Mouse (Mus musculus): ENCODE data around the gene Tmed9. TPM values are rescaled to one million over a fixed set of nuclear protein-coding genes. Genes with fewer than 3 reads are reported as not detected.

Tmed9 gene
- total and polyA plus RNA-seq, 3 experiments, result 64.5 to 95.7 (median 85.5) TPM

- no peak for DNase-seq
- TF ChIP-seq EP300 (IDR thresholded peaks at IDR 0.05; ENCODE audit: insufficient read depth, low read depth, low read length) (no peak), CTCF (IDR thresholded peaks at IDR 0.05) (no peak), POLR2A (IDR thresholded peaks at IDR 0.05; ENCODE audit: insufficient read depth, low read depth, low read length) (no peak)
- no peak overlapping the region for H3K4me3 ChIP-seq
- peaks cover 1% of the 10 kb centered on the region for H3K4me1 ChIP-seq (ENCODE audit: control insufficient read depth, insufficient read depth, low read length)
- H3K79me2 ChIP-seq (replicated peaks; ENCODE audit: control insufficient read depth, insufficient read depth, low read length), result no peaks in the 10 kb centered on the region
- no peak overlapping the region for H3K9ac ChIP-seq (ENCODE audit: low read depth, low read length)
- WGBS, result 93% methylated on average over 3 of the region's 3 CpGs
- no peaks in the 10 kb centered on the region for H3K27me3 ChIP-seq (ENCODE audit: control insufficient read depth, insufficient read depth, low read length)
- no peak overlapping the region for H3K27ac ChIP-seq
- no peaks in the 10 kb centered on the region for H3K36me3 ChIP-seq (ENCODE audit: control insufficient read depth, insufficient read depth, low read length)
- intact Hi-C loops (cut with DNase I), result no loop called here
These were observed 31.1 kb downstream of the Tmed9 start for GRCm38 (mm10) chr13:55604606-55605005.

DNA sequence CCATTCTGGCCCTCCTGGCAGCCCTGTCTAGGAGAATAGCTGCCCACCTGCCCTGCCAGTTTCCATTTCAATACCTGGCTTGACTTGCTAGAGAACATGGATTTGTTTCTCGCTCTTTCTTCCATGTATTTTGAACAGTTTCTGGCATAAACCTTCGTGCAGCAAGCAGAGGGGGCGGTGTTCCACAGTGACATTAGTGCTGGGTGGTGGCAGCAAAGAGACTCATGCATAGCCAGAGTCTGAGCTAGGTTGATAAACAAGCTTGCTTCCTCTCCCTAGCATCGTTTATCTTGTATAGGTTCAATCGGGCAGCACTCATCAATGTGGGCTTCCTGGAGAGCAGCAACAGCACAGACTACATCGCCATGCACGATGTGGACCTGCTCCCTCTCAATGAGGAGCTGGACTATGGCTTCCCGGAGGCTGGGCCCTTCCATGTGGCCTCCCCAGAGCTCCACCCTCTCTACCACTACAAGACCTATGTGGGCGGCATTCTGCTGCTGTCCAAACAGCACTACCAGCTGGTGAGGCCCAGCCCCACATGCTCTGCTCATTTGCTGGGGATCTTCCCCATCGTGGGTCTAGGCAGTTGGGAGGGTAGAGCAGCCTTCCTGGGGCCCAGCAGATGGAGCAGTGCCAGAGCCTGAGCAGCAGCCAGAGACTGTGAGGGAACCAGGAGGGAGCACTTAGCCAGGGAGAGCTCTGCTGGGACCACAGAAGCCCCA is 33.5 kb downstream of the Tmed9 start:
- no peaks in the 10 kb centered on the region for H3K79me2 ChIP-seq (replicated peaks; ENCODE audit: control insufficient read depth, insufficient read depth, low read length)
- no peak for DNase-seq
- no peaks in the 10 kb centered on the region for H3K27me3 ChIP-seq (ENCODE audit: control insufficient read depth, insufficient read depth, low read length)
- no peak overlapping the region for H3K9ac ChIP-seq (ENCODE audit: low read depth, low read length)
- TF ChIP-seq EP300 (IDR thresholded peaks at IDR 0.05; ENCODE audit: insufficient read depth, low read depth, low read length) (no peak), POLR2A (IDR thresholded peaks at IDR 0.05; ENCODE audit: insufficient read depth, low read depth, low read length) (no peak), CTCF (IDR thresholded peaks at IDR 0.05) (no peak)
- no peak overlapping the region for H3K27ac ChIP-seq
- intact Hi-C loops (cut with DNase I), result no loop called here
- H3K36me3 ChIP-seq (ENCODE audit: control insufficient read depth, insufficient read depth, low read length), result no peaks in the 10 kb centered on the region
- H3K4me3 ChIP-seq, result no peak overlapping the region
- WGBS, result 81% methylated on average over 10 of the region's 10 CpGs
- H3K4me1 ChIP-seq (ENCODE audit: control insufficient read depth, insufficient read depth, low read length), result peaks cover 2% of the 10 kb centered on the region; the same call in 1 of the 2 replicates

- no peaks in the 10 kb centered on the region for H3K36me3 ChIP-seq (ENCODE audit: control insufficient read depth, insufficient read depth, low read length)
- intact Hi-C loops (cut with DNase I), result no loop called here
- 91% methylated on average over 2 of the region's 2 CpGs for whole genome bisulfite sequencing
These were observed 34.1 kb downstream of the Tmed9 start for GRCm38 (mm10) chr13:55607624-55608006.

GRCm38 (mm10) chr13:55611996-55612395 is 38.5 kb downstream of the Tmed9 start:
- Histone ChIP-seq H3K27me3 (ENCODE audit: control insufficient read depth, insufficient read depth, low read length) (no peaks in the 10 kb centered on the region), H3K4me1 (ENCODE audit: control insufficient read depth, insufficient read depth, low read length) (peaks cover 2% of the 10 kb centered on the region; the same call in 1 of the 2 replicates), H3K36me3 (ENCODE audit: control insufficient read depth, insufficient read depth, low read length) (no peaks in the 10 kb centered on the region), H3K9ac (ENCODE audit: low read depth, low read length) (no peak overlapping the region), H3K4me3 (no peak overlapping the region), H3K27ac (no peak overlapping the region), H3K79me2 (replicated peaks; ENCODE audit: control insufficient read depth, insufficient read depth, low read length) (no peaks in the 10 kb centered on the region)
- WGBS, result 63% methylated on average over 7 of the region's 7 CpGs
- DNase-seq, result no peak
- no peak for TF ChIP-seq POLR2A (IDR thresholded peaks at IDR 0.05; ENCODE audit: insufficient read depth, low read depth, low read length)
- TF ChIP-seq EP300 (IDR thresholded peaks at IDR 0.05; ENCODE audit: insufficient read depth, low read depth, low read length), result no peak
- TF ChIP-seq CTCF (IDR thresholded peaks at IDR 0.05), result no peak
- intact Hi-C loops (cut with DNase I), result no loop called here

More at GRCm38 (mm10) chr13:55607624-55608006, 34.1 kb downstream of the Tmed9 start:
- H3K9ac ChIP-seq (ENCODE audit: low read depth, low read length), result no peak overlapping the region
- TF ChIP-seq CTCF (IDR thresholded peaks at IDR 0.05) (no peak), POLR2A (IDR thresholded peaks at IDR 0.05; ENCODE audit: insufficient read depth, low read depth, low read length) (no peak), EP300 (IDR thresholded peaks at IDR 0.05; ENCODE audit: insufficient read depth, low read depth, low read length) (no peak)
- no peaks in the 10 kb centered on the region for H3K79me2 ChIP-seq (replicated peaks; ENCODE audit: control insufficient read depth, insufficient read depth, low read length)
- no peak for DNase-seq
- no peak overlapping the region for H3K4me3 ChIP-seq
- H3K27me3 ChIP-seq (ENCODE audit: control insufficient read depth, insufficient read depth, low read length), result no peaks in the 10 kb centered on the region
- H3K4me1 ChIP-seq (ENCODE audit: control insufficient read depth, insufficient read depth, low read length), result peaks cover 2% of the 10 kb centered on the region; the same call in 1 of the 2 replicates
- no peak overlapping the region for H3K27ac ChIP-seq

- intact Hi-C loops (cut with DNase I), result no loop called here
- no peak overlapping the region for H3K9ac ChIP-seq (ENCODE audit: low read depth, low read length)
- H3K4me3 ChIP-seq, result no peak overlapping the region
- no peak for TF ChIP-seq CTCF (IDR thresholded peaks at IDR 0.05)
- no peak for TF ChIP-seq POLR2A (IDR thresholded peaks at IDR 0.05; ENCODE audit: insufficient read depth, low read depth, low read length)
- no peak for TF ChIP-seq EP300 (IDR thresholded peaks at IDR 0.05; ENCODE audit: insufficient read depth, low read depth, low read length)
- no peak overlapping the region for H3K27ac ChIP-seq
- H3K36me3 ChIP-seq (ENCODE audit: control insufficient read depth, insufficient read depth, low read length), result no peaks in the 10 kb centered on the region
- WGBS, result 54% methylated on average over 5 of the region's 5 CpGs
- H3K4me1 ChIP-seq (ENCODE audit: control insufficient read depth, insufficient read depth, low read length), result peaks cover 2% of the 10 kb centered on the region; the same call in 1 of the 2 replicates
- no peaks in the 10 kb centered on the region for H3K79me2 ChIP-seq (replicated peaks; ENCODE audit: control insufficient read depth, insufficient read depth, low read length)
- DNase-seq, result no peak
- no peaks in the 10 kb centered on the region for H3K27me3 ChIP-seq (ENCODE audit: control insufficient read depth, insufficient read depth, low read length)
These were observed 39.9 kb downstream of the Tmed9 start for GRCm38 (mm10) chr13:55613471-55613870.

GRCm38 (mm10) chr13:55619328-55619727 is 45.8 kb downstream of the Tmed9 start:
- WGBS, result 41% methylated on average over 4 of the region's 4 CpGs
- no peaks in the 10 kb centered on the region for H3K4me1 ChIP-seq (ENCODE audit: control insufficient read depth, insufficient read depth, low read length)
- intact Hi-C loops (cut with DNase I), result no loop called here
- peaks cover 3% of the 10 kb centered on the region for H3K36me3 ChIP-seq (ENCODE audit: control insufficient read depth, insufficient read depth, low read length)
- H3K9ac ChIP-seq (ENCODE audit: low read depth, low read length), result no peak overlapping the region
- no peak overlapping the region for H3K27ac ChIP-seq
- H3K79me2 ChIP-seq (replicated peaks; ENCODE audit: control insufficient read depth, insufficient read depth, low read length), result peaks cover 1% of the 10 kb centered on the region; the same call in 1 of the 2 replicates
- no peaks in the 10 kb centered on the region for H3K27me3 ChIP-seq (ENCODE audit: control insufficient read depth, insufficient read depth, low read length)
- no peak for DNase-seq
- TF ChIP-seq EP300 (IDR thresholded peaks at IDR 0.05; ENCODE audit: insufficient read depth, low read depth, low read length) (no peak), CTCF (IDR thresholded peaks at IDR 0.05) (no peak), POLR2A (IDR thresholded peaks at IDR 0.05; ENCODE audit: insufficient read depth, low read depth, low read length) (no peak)
- no peak overlapping the region for H3K4me3 ChIP-seq
